Mouse (Mus musculus): ENCODE results near the gene Gm7694.

The Gm7694 gene

GRCm38 (mm10) chr1:170306232-170306631 is at the start of gene Gm7694:
Gm7694 (minus strand) TSS chr1:170306332.
- DNase-seq (ENCODE audit: low read depth, low spot score) = no peak

DNA sequence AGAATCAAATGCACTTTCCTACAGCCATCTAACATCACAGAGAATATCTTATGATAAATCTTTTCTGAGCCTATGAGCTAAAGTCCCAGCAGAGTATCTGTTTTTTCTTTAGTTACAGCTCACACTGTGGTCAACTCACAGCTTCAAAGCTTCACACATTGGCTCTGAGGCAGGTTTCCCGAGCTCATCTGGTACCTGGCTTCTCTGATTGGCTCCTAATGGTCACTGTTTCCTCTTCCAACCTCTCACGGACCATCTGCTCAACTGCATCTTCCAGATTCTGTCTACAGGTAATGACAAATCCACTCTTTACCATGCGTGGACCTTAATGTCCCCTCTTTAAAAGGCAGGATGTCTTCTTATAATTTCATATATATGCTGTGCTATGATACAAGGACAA is 47.2 kb upstream of the Gm7694 start:
- DNase-seq (ENCODE audit: low read depth, low spot score) = no peak

DNA sequence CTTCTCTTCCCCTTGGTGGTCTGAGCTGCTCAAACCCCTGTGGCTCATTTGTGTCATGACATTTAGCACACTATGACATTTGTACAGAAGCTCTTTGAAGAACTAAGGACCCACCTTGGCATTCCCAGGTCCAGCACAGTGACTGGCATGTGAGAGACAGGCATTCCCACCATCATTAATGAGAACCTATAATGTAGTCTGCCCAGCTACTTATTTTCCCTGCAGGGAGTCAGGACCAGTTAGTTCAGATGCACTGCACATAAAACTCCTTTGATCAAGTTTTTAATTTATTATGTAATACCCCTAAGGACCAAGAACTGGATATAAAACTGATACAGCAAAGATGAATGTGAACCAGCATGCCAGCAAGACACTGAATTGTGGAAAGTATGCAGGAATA is 44.9 kb upstream of the Gm7694 start:
- DNase-seq (ENCODE audit: low read depth, low spot score) = no peak

GRCm38 (mm10) chr1:170346266-170346665 is 40.1 kb upstream of the Gm7694 start:
- no peak for DNase-seq (ENCODE audit: low read depth, low spot score)

DNA sequence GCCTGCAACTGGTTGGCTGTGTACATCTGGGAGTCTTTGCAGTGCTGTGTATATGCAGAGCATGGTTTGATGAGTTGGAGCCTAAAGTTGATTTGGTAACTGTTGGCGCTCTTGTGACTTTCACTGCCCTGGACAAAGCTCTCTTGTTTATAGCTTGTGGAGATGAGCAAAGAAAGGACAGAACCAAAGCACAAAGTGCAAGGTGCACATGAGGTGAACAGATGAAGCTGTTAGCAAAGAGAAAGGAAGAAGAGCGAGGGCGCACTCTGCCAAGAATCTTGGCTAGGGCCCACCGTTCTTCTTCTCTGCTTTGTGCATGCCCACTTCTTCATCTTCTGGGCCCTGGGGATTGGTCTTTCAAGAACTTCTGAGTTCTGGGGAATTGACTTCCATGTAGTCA is 37.8 kb upstream of the Gm7694 start:
- no peak for DNase-seq (ENCODE audit: low read depth, low spot score)

DNA sequence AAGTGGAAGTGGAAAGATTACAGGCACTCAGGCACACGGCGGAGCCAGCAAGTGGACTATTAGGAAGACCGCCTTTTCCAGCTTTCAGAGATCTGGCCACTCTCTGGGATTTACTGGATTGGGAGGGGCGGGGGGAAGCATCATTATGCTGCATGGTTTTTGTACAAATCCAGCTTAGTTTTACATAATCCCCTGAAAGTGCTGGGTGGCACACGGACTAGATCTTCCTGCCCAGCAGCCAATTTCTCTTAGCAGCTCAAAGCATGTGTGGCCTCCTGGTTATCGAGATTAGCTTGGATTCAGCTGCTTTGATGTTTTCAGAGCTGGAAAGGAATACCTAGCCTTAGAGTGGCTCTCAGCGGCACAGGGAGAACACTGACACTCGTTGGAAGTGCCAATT is 36.9 kb upstream of the Gm7694 start:
- peak; percentile 67 for DNase-seq (ENCODE audit: low read depth, low spot score)

DNA sequence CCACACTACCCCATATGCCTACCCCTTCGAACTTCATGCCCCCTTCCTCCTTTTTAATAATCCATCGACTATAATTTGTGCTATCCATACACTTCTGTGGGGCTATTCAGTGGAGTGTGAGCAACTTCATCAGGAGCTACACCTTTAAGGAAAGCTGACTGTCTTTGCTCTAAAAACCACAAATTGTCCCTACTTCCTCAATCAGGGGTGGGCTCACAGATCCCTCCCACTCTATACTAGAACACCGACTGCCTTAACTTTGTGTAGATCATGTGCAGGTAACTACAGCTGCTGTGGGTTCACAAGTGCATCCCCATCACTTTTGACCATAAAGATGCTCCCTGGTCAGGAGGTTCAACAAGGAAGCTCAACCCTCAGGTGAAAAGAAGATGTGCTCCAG is 33.8 kb upstream of the Gm7694 start:
- no peak for DNase-seq (ENCODE audit: low read depth, low spot score)

DNA sequence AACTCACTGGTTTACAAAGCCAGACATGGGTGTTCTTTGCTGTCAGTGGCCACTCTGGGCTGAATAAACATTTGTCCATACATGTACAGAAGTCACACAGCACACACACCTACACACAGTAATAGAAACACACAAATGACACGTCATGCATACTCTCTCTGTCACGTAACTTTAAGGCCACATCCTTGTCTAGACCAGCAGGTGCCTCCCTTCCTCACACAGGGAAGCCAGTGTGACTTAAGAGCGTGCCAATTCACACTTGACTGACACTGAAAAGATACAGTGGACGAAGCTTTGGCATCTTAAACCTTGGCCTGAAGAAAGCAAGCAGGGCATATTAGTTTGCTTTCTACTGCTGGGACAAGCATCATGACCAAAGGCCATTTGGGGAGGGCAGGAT is 26.6 kb upstream of the Gm7694 start:
- no peak for DNase-seq (ENCODE audit: low read depth, low spot score)

DNA sequence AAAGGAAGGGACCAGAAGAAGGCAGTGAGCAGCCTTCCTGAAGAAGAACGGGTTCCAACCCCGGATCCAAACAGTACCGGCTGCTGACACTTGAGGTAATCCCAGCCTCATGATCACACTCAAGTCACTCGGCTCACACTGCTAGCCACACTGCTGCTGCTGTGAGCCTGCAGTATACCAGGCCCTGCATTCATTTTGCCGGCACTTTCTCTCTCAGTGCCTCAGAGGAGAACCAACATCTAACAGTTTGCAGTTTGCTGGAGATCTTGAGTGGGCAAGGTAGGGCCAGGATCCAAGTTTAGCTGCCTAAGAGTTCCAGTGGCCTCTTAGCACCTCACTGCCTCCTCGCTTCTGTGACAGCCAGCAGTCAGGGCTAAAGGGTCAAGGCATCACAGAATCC is 25.8 kb upstream of the Gm7694 start:
- no peak for DNase-seq (ENCODE audit: low read depth, low spot score)

- no peak for DNase-seq (ENCODE audit: low read depth, low spot score)
Measured at GRCm38 (mm10) chr1:170325277-170325676, 19.1 kb upstream of the Gm7694 start.

GRCm38 (mm10) chr1:170324312-170324711 is 18.2 kb upstream of the Gm7694 start:
- DNase-seq (ENCODE audit: low read depth, low spot score) = no peak

DNA sequence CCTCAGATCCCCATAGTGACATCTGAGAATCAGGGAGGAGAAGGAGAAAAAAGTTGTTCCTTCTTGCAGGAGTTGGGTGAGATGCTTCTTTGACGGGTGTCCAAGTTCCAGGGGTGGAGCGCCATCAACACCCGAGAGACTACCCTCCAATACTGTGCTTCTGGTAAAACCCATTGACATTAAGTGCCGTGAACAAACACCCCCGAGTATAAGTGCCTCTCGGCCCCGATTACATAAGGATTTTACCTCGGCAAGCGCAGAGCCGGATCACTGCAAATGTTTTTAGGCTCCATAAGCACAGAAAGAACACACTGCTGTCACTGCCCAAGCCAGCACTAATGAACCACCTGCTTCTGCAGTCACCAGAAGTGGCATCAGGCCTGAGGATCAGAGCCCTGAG is 16.9 kb upstream of the Gm7694 start:
- DNase-seq (ENCODE audit: low read depth, low spot score) = no peak

GRCm38 (mm10) chr1:170322046-170322445 is 15.9 kb upstream of the Gm7694 start:
- DNase-seq (ENCODE audit: low read depth, low spot score) = no peak

- no peak for DNase-seq (ENCODE audit: low read depth, low spot score)
Measured at GRCm38 (mm10) chr1:170311431-170311830, 5.3 kb upstream of the Gm7694 start.

- DNase-seq (ENCODE audit: low read depth, low spot score) = no peak
Measured at GRCm38 (mm10) chr1:170308503-170308902, 2.4 kb upstream of the Gm7694 start, which contains the start of gene Spata46. Spata46 (plus strand) TSS chr1:170308803.

- no peak for DNase-seq (ENCODE audit: low read depth, low spot score)
Measured at GRCm38 (mm10) chr1:170305002-170305401, 1.1 kb downstream of the Gm7694 start.

- DNase-seq (ENCODE audit: low read depth, low spot score) = no peak
Measured at GRCm38 (mm10) chr1:170303103-170303502, 3.0 kb downstream of the Gm7694 start.

DNA sequence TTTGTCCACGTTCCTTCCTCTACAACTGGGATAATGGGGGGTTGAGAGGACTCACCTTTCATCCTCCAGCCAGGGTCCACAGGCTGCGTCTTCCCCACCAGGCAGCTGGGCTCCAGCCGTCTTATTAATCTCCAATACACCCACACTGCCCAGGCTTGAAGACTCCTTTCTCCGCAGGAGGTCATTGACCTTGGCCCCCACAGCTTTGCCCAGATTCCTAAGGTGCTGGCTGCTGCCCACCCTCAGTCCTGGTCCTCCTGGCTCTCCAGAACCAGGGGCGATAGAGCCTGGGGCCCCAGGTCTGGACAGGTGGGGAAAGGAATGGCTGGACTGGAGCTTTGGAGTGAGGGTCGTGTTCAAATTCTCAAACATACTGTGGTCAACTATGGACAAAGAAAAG is 3.7 kb downstream of the Gm7694 start:
- no peak for DNase-seq (ENCODE audit: low read depth, low spot score)

- no peak for DNase-seq (ENCODE audit: low read depth, low spot score)
Measured at GRCm38 (mm10) chr1:170301686-170302085, 4.4 kb downstream of the Gm7694 start.

DNA sequence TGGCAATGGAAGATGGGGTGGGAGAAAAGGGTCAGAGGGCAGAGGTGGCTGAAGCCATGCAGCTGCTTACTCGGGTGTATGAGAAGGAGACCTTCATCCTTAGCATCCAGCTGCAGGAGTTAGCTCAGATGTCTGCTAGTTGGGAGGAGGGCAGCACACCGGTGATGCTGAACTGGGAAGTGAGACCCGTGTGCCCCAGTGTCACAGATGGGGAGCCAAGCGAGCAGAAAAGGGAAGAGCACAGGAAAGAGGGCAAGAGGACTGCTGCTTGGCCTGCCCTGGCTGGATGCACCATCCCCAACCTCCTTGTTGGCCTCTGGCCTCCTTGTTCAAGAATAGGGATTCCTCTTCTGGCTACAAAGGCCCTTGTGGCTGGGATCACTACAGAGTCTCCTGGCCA is 6.6 kb downstream of the Gm7694 start:
- DNase-seq (ENCODE audit: low read depth, low spot score) = no peak

DNA sequence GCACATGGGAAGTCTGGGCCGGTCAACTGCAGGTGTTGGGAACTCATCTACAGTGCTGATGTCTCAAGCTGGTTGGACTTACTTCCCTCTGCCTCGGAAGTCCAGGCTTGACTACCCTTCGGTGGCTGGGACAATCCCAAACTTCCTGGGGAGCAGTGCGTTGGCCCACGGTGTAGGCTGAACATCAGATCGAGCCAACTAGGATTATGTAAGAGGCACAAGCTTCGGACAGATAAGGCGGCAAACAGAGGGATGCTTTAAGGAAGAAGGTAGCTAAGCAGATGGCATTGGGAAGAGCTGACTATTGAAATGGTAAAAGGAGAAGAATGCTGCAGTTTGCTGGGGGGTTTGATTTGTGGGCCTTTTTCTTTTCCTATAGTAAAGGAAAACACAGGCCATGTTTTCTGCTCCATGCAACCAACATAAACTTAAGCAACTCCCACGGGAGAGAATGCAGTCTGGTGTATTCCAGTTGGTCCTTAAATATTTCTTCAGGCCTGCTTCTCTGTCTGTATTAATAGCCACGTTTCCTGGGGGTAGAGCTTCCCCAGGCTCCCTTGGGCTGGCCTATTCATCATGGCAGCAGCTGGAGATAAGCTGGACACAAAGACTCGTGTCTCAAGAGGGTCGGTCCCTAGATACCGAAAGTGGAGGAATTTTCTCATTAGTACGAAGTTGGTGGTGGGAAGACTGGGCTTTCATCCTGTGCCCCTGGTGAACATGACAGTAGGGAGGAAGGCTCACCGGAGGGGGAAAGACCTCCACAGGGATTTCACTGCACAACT is 11.2 kb downstream of the Gm7694 start:
- DNase-seq (ENCODE audit: low read depth, low spot score) = no peak

DNA sequence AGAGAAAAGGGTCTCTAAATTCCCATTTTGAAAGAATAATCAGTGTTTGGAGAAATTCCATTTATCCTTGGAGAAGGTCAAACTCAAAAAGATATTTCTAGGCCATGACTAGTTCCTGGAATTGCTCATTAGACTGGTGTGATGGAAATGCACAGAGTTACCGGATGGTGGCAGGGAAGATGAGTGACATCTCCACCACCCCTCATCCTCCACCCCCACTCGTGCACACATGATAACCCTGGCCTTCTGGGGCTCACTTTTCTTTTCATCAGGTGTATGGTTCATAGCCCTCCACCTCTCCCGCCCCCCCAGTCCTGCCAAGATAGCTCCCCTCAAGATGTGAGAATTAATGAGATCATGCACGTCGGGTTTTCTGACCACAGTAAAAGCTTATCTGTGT is 12.9 kb downstream of the Gm7694 start:
- DNase-seq (ENCODE audit: low read depth, low spot score) = no peak

DNA sequence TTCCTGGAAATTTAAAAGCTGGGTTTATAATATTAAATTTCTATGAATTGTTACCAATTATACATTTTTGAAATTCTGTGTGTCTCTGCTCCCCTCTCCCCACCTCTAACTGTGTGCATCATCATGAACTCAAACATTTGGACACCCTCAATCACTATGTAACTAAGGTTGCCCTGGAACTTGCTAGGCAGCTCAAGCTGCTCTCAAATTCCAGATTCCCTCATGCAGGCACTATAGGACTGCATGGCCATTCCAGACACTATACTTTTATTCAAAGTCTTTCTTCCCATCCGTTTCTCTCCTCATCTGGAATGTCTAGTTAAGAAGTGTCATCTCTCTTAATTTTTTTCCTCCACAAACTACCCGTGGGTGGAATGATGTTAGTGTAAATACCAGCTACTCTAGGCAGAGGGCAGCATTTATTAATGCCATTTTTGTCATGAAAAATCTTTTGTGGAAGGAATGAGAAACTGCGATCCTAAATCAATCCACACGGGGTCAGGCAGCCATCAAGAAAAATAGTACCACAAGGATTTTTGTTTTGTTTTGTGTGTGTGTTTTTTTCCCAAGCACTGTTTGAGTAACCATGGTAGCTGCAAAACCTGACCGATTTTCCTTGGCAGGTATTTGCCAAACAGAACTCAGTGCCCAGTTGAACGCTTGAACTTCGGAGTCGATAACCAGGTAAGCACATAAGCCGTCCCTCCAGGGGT is 13.7 kb downstream of the Gm7694 start:
- peak; percentile 49 for DNase-seq (ENCODE audit: low read depth, low spot score)

All from retina, postnatal 7 days (tissue).